Mouse (Mus musculus) liver, embryonic 14.5 days (tissue): ENCODE data around the gene Slc30a2. TPM values are rescaled to one million over a fixed set of nuclear protein-coding genes. Genes with fewer than 3 reads are reported as not detected.

Experiments used
- ATAC-seq: fragments of 200-750 bp; cut with Nextera tagmentation; 2 replicates; pipeline ENCODE4 v1.8.0; 2017; ENCODE audit warnings: moderate number of reproducible peaks, mild to moderate bottlenecking, moderate library complexity; ENCODE audit not compliant: insufficient read depth
- DNase-seq, 3 experiments: peaks; one replicate each; pipeline ENCODE4 v3.0.0-alpha.2; 2012 to 2013; ENCODE audit warnings: low read depth in 3 of 3, low spot score in 3 of 3
- H3K27ac ChIP-seq: fragments of 300-500 bp; sonication (generic); 2 replicates; pipeline ENCODE4 v1.5.1; 2014; ENCODE audit warnings: moderate library complexity, mild to moderate bottlenecking, control low read depth, inconsistent platforms
- H3K27me3 ChIP-seq: fragments of 300-500 bp; sonication (generic); 2 replicates; pipeline ENCODE4 v1.6.1; 2014; ENCODE audit warnings: mild to moderate bottlenecking, low read length, moderate library complexity; ENCODE audit not compliant: control insufficient read depth, insufficient read depth
- H3K36me3 ChIP-seq: fragments of 300-500 bp; sonication (generic); replicated peaks from 2 replicates; pipeline ENCODE4 v1.6.1; 2014; ENCODE audit warnings: low read depth; ENCODE audit not compliant: control insufficient read depth, insufficient read depth
- H3K4me1 ChIP-seq, 2 experiments: fragments of 200-500 bp in 1 of 2; fragments of 300-500 bp in 1 of 2; sonication (generic) in 1 of 2; replicated peaks; 2 replicates each; pipeline ENCODE4 v1.6.1; 2012 to 2014; ENCODE audit warnings: antibody characterized with exemption in 1 of 2, inconsistent platforms in 1 of 2, low read length in 1 of 2; ENCODE audit not compliant: control insufficient read depth in 2 of 2, insufficient read depth in 2 of 2
- H3K4me2 ChIP-seq: fragments of 300-500 bp; sonication (generic); 2 replicates; pipeline ENCODE4 v1.6.1; 2014; ENCODE audit warnings: low read depth, mild to moderate bottlenecking, control low read depth, moderate library complexity
- H3K4me3 ChIP-seq, 2 experiments: fragments of 200-500 bp in 1 of 2; fragments of 300-500 bp in 1 of 2; sonication (generic) in 1 of 2; 2 replicates each; pipeline ENCODE4 v1.5.1; 2012 to 2014; ENCODE audit warnings: low read depth in 2 of 2, low read length in 2 of 2, mild to moderate bottlenecking in 2 of 2, control low read depth in 1 of 2, inconsistent platforms in 1 of 2, moderate library complexity in 1 of 2; ENCODE audit not compliant: insufficient read depth in 1 of 2
- H3K9ac ChIP-seq: fragments of 300-500 bp; sonication (generic); replicated peaks from 2 replicates; pipeline ENCODE4 v1.6.1; 2014; ENCODE audit warnings: mild to moderate bottlenecking, control low read depth, moderate library complexity
- H3K9me3 ChIP-seq: fragments of 300-500 bp; sonication (generic); 2 replicates; pipeline ENCODE4 v1.6.1; 2016; ENCODE audit warnings: low read length, mixed read lengths; ENCODE audit not compliant: control insufficient read depth
- CTCF ChIP-seq: IDR thresholded peaks from 2 replicates; pipeline ENCODE4 v1.5.1; 2016; ENCODE audit warnings: antibody characterized with exemption, low read depth, control low read depth
- EP300 ChIP-seq: IDR thresholded peaks from 2 replicates; pipeline ENCODE4 v1.6.1; 2016; ENCODE audit warnings: antibody characterized with exemption, low read depth
- WGBS: fragments of 180-500 bp; shearing (Covaris S2); extraction: QIAGEN DNeasy Blood & Tissue Kit; methylation state at CpG from one replicate; pipeline ENCODE4 v1.1.7; 2014; ENCODE audit not compliant: insufficient replicate concordance; 5-methylcytosine and 5-hydroxymethylcytosine counted together
- polyA plus RNA-seq, 2 experiments: library from polyadenylated mRNA; depleted of rRNA in 1 of 2; stranded (reverse) in 1 of 2; unstranded in 1 of 2; fragments of >200 nt; fragmentation: Nextera tagmentation in 1 of 2; extraction: Ambion mirVana in 1 of 2; gene quantifications; 2 replicates each; pipeline versions ENCODE4 v1.2.1 to v1.2.3; 2012 to 2014

Gene Slc30a2
- polyA plus RNA-seq, 2 experiments = 0.02 TPM; not detected in 1

- H3K36me3 ChIP-seq = no peaks in the 10 kb centered on the region
- peak; percentile 80 for ATAC-seq
- H3K9ac ChIP-seq = no peak overlapping the region; the same call in 1 of the 2 replicates
- TF ChIP-seq CTCF (no peak), EP300 (no peak)
- peak overlapping the region; percentile 50 to 61 for H3K4me3 ChIP-seq
- peaks cover 19 to 27% of the 10 kb centered on the region in 2 experiments for H3K4me1 ChIP-seq
- H3K4me2 ChIP-seq = peak overlapping the region; percentile 86
- no peak overlapping the region; the same call in 1 of the 2 replicates for H3K27ac ChIP-seq
- H3K9me3 ChIP-seq = no peaks in the 10 kb centered on the region
- 2% methylated on average over 19 of the region's 19 CpGs for WGBS
- peak in 1 of 3 experiments; percentile 42 for DNase-seq
- no peaks in the 10 kb centered on the region for H3K27me3 ChIP-seq
Observed at GRCm38 (mm10) chr4:134401181-134401661, 58.2 kb downstream of the Slc30a2 start.

- TF ChIP-seq CTCF = no peak
- DNase-seq = no peak
- Histone ChIP-seq H3K4me1 (peaks cover 19 to 27% of the 10 kb centered on the region in 2 experiments), H3K4me2 (peak overlapping the region; percentile 86), H3K27ac (no peak overlapping the region), H3K27me3 (no peaks in the 10 kb centered on the region), H3K9ac (no peak overlapping the region), H3K9me3 (no peaks in the 10 kb centered on the region), H3K36me3 (no peaks in the 10 kb centered on the region), H3K4me3 (peak overlapping the region in 1 of 2 experiments; percentile 23; a peak in 1 of 4 replicates)
- WGBS = 10% methylated on average over 16 of the region's 16 CpGs
- peak; percentile 34; the same call in 1 of the 2 replicates for ATAC-seq
Observed at GRCm38 (mm10) chr4:134401856-134402570, 59.0 kb downstream of the Slc30a2 start.

GRCm38 (mm10) chr4:134402571-134403262 is 59.7 kb downstream of the Slc30a2 start:
- Histone ChIP-seq H3K36me3 (no peaks in the 10 kb centered on the region), H3K4me3 (no peak overlapping the region), H3K4me1 (peaks cover 19 to 25% of the 10 kb centered on the region in 2 experiments), H3K27ac (no peak overlapping the region), H3K27me3 (no peaks in the 10 kb centered on the region), H3K9me3 (no peaks in the 10 kb centered on the region), H3K9ac (no peak overlapping the region), H3K4me2 (peak overlapping the region; percentile 86)
- DNase-seq = no peak
- 12% methylated on average over 16 of the region's 16 CpGs for WGBS
- no peak for ATAC-seq
- TF ChIP-seq EP300 (no peak), CTCF (no peak)

- H3K9me3 ChIP-seq = no peaks in the 10 kb centered on the region
- H3K36me3 ChIP-seq = no peaks in the 10 kb centered on the region
- 37% methylated on average over 7 of the region's 7 CpGs for WGBS
- H3K4me3 ChIP-seq = no peak overlapping the region
- H3K27me3 ChIP-seq = no peaks in the 10 kb centered on the region
- DNase-seq (no peak), ATAC-seq (no peak)
- no peak overlapping the region for H3K9ac ChIP-seq
- TF ChIP-seq EP300 (no peak), CTCF (peak; percentile 24; the same call in 1 of the 2 replicates)
- no peak overlapping the region for H3K27ac ChIP-seq
- peaks cover 19 to 24% of the 10 kb centered on the region in 2 experiments for H3K4me1 ChIP-seq
- no peak overlapping the region for H3K4me2 ChIP-seq
Observed at GRCm38 (mm10) chr4:134403721-134404120, 60.7 kb downstream of the Slc30a2 start.

Other genes with a start within 250 kb of the Slc30a2 start
- gene Cd52, start 248.1 kb upstream of the Slc30a2 start, polyA plus RNA-seq (2012; rRNA removed) = 17.1 and 31.5 TPM in 2 replicates
- gene Cd52, start 248.1 kb upstream of the Slc30a2 start, polyA plus RNA-seq (2014; fragmentation: Nextera tagmentation; extraction: Ambion mirVana) = 31.0 and 36.7 TPM in 2 replicates
- gene Ubxn11, start 240.6 kb upstream of the Slc30a2 start, polyA plus RNA-seq (2012; rRNA removed) = 1.4 TPM in 2 replicates
- gene Ubxn11, start 240.6 kb upstream of the Slc30a2 start, polyA plus RNA-seq (2014; fragmentation: Nextera tagmentation; extraction: Ambion mirVana) = 2.0 and 3.7 TPM in 2 replicates
- gene Sh3bgrl3, start 214.4 kb upstream of the Slc30a2 start, polyA plus RNA-seq (2012; rRNA removed) = 70.8 and 79.9 TPM in 2 replicates
- 142 and 153 TPM in 2 replicates for gene Sh3bgrl3, start 214.4 kb upstream of the Slc30a2 start, polyA plus RNA-seq (2014; fragmentation: Nextera tagmentation; extraction: Ambion mirVana)
- 14.2 and 16.9 TPM in 2 replicates for gene Cep85, start 156.1 kb upstream of the Slc30a2 start, polyA plus RNA-seq (2012; rRNA removed)
- gene Cep85, start 156.1 kb upstream of the Slc30a2 start, polyA plus RNA-seq (2014; fragmentation: Nextera tagmentation; extraction: Ambion mirVana) = 30.2 and 35.2 TPM in 2 replicates
- gene Gm7534, start 140.2 kb upstream of the Slc30a2 start, polyA plus RNA-seq (2012; rRNA removed) = not detected in 2 replicates
- not detected in 2 replicates for gene Gm7534, start 140.2 kb upstream of the Slc30a2 start, polyA plus RNA-seq (2014; fragmentation: Nextera tagmentation; extraction: Ambion mirVana)
- gene Catsper4, start 115.8 kb upstream of the Slc30a2 start, polyA plus RNA-seq (2012; rRNA removed) = not detected in 2 replicates
- not detected in 2 replicates for gene Catsper4, start 115.8 kb upstream of the Slc30a2 start, polyA plus RNA-seq (2014; fragmentation: Nextera tagmentation; extraction: Ambion mirVana)
- 0.05 and 0.06 TPM in 2 replicates for gene Cnksr1, start 104.8 kb upstream of the Slc30a2 start, polyA plus RNA-seq (2012; rRNA removed)
- gene Cnksr1, start 104.8 kb upstream of the Slc30a2 start, polyA plus RNA-seq (2014; fragmentation: Nextera tagmentation; extraction: Ambion mirVana) = 0.35 TPM in 1 of 2 replicates, not detected in the other
- gene E130218I03Rik, start 99.5 kb upstream of the Slc30a2 start, polyA plus RNA-seq (2012; rRNA removed) = not detected in 2 replicates
- gene E130218I03Rik, start 99.5 kb upstream of the Slc30a2 start, polyA plus RNA-seq (2014; fragmentation: Nextera tagmentation; extraction: Ambion mirVana) = not detected in 2 replicates
- gene Zfp593, start 97.6 kb upstream of the Slc30a2 start, polyA plus RNA-seq (2012; rRNA removed) = 5.6 and 6.4 TPM in 2 replicates
- 7.1 TPM in 2 replicates for gene Zfp593, start 97.6 kb upstream of the Slc30a2 start, polyA plus RNA-seq (2014; fragmentation: Nextera tagmentation; extraction: Ambion mirVana)
- not detected in 2 replicates for gene Gm30191, start 96.2 kb upstream of the Slc30a2 start, polyA plus RNA-seq (2012; rRNA removed)
- gene Gm30191, start 96.2 kb upstream of the Slc30a2 start, polyA plus RNA-seq (2014; fragmentation: Nextera tagmentation; extraction: Ambion mirVana) = not detected in 2 replicates
- 0.77 and 1.1 TPM in 2 replicates for gene Grrp1, start 89.1 kb upstream of the Slc30a2 start, polyA plus RNA-seq (2012; rRNA removed)
- 0.40 and 0.55 TPM in 2 replicates for gene Grrp1, start 89.1 kb upstream of the Slc30a2 start, polyA plus RNA-seq (2014; fragmentation: Nextera tagmentation; extraction: Ambion mirVana)
- 2.8 and 4.5 TPM in 2 replicates for gene Pdik1l, start 55.3 kb upstream of the Slc30a2 start, polyA plus RNA-seq (2012; rRNA removed)
- gene Pdik1l, start 55.3 kb upstream of the Slc30a2 start, polyA plus RNA-seq (2014; fragmentation: Nextera tagmentation; extraction: Ambion mirVana) = 11.7 and 12.4 TPM in 2 replicates
- gene Trim63, start 28.1 kb upstream of the Slc30a2 start, polyA plus RNA-seq (2012; rRNA removed) = 0.07 TPM in 1 of 2 replicates, not detected in the other
- gene Trim63, start 28.1 kb upstream of the Slc30a2 start, polyA plus RNA-seq (2014; fragmentation: Nextera tagmentation; extraction: Ambion mirVana) = not detected in 2 replicates
- gene Extl1, start 40.7 kb downstream of the Slc30a2 start, polyA plus RNA-seq (2012; rRNA removed) = 0.04 and 0.16 TPM in 2 replicates
- 0.04 and 0.11 TPM in 2 replicates for gene Extl1, start 40.7 kb downstream of the Slc30a2 start, polyA plus RNA-seq (2014; fragmentation: Nextera tagmentation; extraction: Ambion mirVana)
- gene Pafah2, start 53.1 kb downstream of the Slc30a2 start, polyA plus RNA-seq (2012; rRNA removed) = 3.9 and 4.3 TPM in 2 replicates
- 4.3 and 5.4 TPM in 2 replicates for gene Pafah2, start 53.1 kb downstream of the Slc30a2 start, polyA plus RNA-seq (2014; fragmentation: Nextera tagmentation; extraction: Ambion mirVana)
- 46.2 and 104 TPM in 2 replicates for gene Stmn1, start 125.1 kb downstream of the Slc30a2 start, polyA plus RNA-seq (2012; rRNA removed)
- 404 and 464 TPM in 2 replicates for gene Stmn1, start 125.1 kb downstream of the Slc30a2 start, polyA plus RNA-seq (2014; fragmentation: Nextera tagmentation; extraction: Ambion mirVana)
- 4.1 and 5.7 TPM in 2 replicates for gene Paqr7, start 153.5 kb downstream of the Slc30a2 start, polyA plus RNA-seq (2012; rRNA removed)
- gene Paqr7, start 153.5 kb downstream of the Slc30a2 start, polyA plus RNA-seq (2014; fragmentation: Nextera tagmentation; extraction: Ambion mirVana) = 1.9 and 2.3 TPM in 2 replicates
- 13.5 and 21.0 TPM in 2 replicates for gene Aunip, start 167.8 kb downstream of the Slc30a2 start, polyA plus RNA-seq (2012; rRNA removed)
- 7.6 and 10.2 TPM in 2 replicates for gene Aunip, start 167.8 kb downstream of the Slc30a2 start, polyA plus RNA-seq (2014; fragmentation: Nextera tagmentation; extraction: Ambion mirVana)
- gene Mtfr1l, start 192.2 kb downstream of the Slc30a2 start, polyA plus RNA-seq (2012; rRNA removed) = 27.0 and 28.4 TPM in 2 replicates
- gene Mtfr1l, start 192.2 kb downstream of the Slc30a2 start, polyA plus RNA-seq (2014; fragmentation: Nextera tagmentation; extraction: Ambion mirVana) = 41.6 and 48.5 TPM in 2 replicates
- 3.6 and 4.6 TPM in 2 replicates for gene Selenon, start 209.0 kb downstream of the Slc30a2 start, polyA plus RNA-seq (2012; rRNA removed)
- 1.9 and 3.4 TPM in 2 replicates for gene Selenon, start 209.0 kb downstream of the Slc30a2 start, polyA plus RNA-seq (2014; fragmentation: Nextera tagmentation; extraction: Ambion mirVana)